Mouse (Mus musculus): ENCODE measurements at regions not wholly inside any gene's neighbourhood (a gene's known extent, or its start where the extent isn't known, plus 50 kb on each side); places are given as distances from the start of the nearest gene placed in this dataset.

GRCm38 (mm10) chr2:173334856-173335595 is 58.7 kb upstream of the Pmepa1 start:
- DNase-seq (ENCODE audit: low spot score in 2 of 2), result no peak

DNA sequence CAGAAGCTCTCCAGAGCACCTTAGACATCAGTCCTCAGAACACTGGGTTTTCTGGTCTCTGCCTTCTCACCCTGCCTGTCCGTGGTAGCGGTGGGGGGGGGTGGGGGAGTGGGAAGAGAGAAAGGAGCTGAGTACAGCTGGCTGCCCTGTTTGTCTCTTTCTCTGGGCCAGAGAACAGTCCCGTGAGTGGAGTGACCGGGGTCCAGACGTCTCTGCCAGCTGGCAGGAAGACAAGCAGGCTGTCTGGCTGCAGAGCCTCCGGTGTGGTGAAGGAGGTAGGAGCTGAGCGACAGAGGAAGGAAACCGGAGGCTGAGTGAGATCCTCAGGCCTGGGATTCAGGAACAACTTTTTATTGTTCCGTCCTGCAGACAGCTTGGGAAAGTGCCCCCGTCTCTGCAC is 59.5 kb upstream of the Pmepa1 start:
- DNase-seq (ENCODE audit: low spot score in 2 of 2), result peak in 1 of 2 experiments; percentile 13

GRCm38 (mm10) chr2:173337666-173338065 is 61.3 kb upstream of the Pmepa1 start:
- DNase-seq (ENCODE audit: low spot score in 2 of 2), result no peak

- no peak for DNase-seq (ENCODE audit: low spot score in 2 of 2)
These were observed 62.3 kb upstream of the Pmepa1 start for GRCm38 (mm10) chr2:173338671-173339070.

DNA sequence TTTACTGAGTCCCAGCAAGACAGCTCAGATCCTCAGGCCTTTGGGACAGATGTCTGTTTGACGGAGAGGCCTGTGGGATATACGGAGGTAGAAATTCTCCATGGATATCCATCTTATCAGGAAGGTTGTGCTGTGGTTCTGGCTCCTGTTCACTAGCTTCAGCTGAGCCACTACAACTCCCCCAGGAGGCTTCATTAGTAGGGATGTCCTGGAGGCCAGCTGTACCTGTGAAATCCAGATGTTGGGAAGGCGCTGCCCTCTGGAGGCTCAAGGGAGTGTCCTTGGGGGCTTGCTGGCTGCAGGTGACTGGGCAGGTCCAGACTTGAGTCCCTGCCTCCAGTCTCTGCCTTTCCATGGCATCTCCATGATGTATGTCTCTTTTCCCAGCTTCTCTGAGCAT is 62.9 kb upstream of the Pmepa1 start:
- no peak for DNase-seq (ENCODE audit: low spot score in 2 of 2)

GRCm38 (mm10) chr2:173340044-173340601 is 63.8 kb upstream of the Pmepa1 start:
- no peak for DNase-seq (ENCODE audit: low spot score in 2 of 2)

DNA sequence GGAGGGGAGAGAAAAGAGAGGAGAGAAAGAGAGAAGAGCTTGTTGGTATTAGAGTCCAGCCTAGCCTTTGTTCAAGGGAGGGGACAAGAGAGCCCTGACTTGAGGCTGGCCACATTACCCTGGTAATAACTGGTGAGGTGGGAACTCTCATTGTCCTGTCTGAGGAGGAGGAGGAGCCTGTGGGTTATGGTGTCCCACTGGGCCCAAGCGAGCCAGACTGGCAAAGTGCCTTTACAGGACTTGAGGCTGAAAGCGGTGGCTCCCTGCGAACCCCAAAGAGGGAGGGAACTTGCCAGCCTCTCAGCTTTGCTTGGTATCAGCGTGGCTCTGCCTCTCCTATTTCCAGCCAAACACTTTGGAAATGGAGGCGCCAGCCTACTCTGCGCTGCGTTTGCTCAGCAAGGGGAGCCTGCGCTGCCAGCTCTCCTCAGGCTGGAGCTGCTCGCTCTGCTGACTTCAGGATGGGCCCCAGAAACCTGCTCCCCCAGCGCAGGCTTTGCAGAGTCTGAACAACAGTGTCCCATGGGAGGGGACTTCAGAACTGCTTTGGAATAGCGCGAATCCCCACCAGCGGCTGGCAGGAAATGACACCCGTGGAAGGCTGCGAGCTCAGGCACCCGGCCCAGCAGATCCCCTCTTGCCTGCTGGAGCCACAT is 66.4 kb upstream of the Pmepa1 start:
- DNase-seq (ENCODE audit: low spot score in 2 of 2), result peak; percentile 7 to 19

- no peak for DNase-seq (ENCODE audit: low spot score in 2 of 2)
These were observed 67.3 kb upstream of the Pmepa1 start for GRCm38 (mm10) chr2:173343665-173344064.

DNA sequence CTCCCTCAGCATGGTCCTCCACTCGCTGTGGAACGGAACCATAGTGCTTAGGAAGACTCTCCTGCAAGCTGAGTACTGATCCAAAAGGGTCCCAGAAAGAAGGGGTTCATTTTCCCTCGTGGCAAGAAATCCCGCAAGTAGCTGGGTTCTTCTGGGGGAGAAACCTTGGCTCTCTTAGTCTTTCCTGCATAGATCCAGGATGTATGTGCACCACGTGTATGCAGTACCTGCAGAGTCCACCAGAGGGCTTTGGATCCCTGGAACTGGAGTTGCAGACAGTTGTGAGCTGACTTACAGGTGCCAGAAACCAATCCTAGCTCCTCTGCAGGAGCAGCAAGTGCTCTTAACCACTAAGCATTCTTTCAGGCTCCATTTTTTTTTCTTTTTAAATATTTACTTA is 67.9 kb upstream of the Pmepa1 start:
- DNase-seq (ENCODE audit: low spot score in 2 of 2), result no peak

DNA sequence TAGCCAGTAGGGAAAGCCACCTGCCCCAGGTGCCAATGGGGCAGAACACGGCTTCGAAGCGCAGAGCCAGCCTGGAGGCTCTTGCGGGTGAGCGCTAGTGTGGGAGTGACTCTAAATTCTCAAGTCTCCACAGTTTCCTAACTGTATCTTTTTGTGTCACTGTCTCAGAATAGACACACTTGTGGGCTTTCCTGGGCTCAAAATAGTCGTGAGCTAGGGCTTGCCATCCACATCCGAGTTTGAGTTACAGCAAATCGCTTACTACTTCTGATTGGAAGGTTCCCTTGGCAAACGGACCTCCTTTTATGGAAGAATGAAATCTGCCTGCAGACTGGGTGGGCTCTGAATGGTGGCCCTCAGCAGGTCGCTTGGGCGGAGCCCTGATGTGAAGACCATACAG is 71.0 kb upstream of the Pmepa1 start:
- peak; percentile 25 to 55 for DNase-seq (ENCODE audit: low spot score in 2 of 2)

- no peak for DNase-seq (ENCODE audit: low spot score in 2 of 2)
These were observed 72.4 kb upstream of the Pmepa1 start for GRCm38 (mm10) chr2:173348757-173349156.

DNA sequence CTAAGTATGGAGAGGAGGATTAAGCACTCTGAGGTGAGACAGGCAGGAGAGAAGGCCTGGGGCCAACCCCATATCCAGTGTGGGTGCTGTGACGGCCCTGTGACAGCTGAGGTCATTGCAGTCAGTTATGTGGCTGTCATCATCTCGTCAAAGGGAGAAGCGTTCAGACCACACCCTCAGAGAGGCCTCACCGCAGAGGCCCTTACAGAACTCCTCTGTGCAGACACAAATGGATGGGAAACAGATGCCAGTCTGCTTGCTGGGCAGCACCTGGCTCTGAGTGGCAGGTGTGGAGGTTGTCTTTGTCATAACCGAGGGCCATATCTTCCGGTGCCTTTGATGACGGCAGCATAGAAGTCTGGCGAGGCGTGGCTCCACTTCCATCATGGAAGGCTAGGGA is 73.2 kb upstream of the Pmepa1 start:
- no peak for DNase-seq (ENCODE audit: low spot score in 2 of 2)

- no peak for DNase-seq (ENCODE audit: low spot score in 2 of 2)
These were observed 73.6 kb upstream of the Pmepa1 start for GRCm38 (mm10) chr2:173349910-173350309.

DNA sequence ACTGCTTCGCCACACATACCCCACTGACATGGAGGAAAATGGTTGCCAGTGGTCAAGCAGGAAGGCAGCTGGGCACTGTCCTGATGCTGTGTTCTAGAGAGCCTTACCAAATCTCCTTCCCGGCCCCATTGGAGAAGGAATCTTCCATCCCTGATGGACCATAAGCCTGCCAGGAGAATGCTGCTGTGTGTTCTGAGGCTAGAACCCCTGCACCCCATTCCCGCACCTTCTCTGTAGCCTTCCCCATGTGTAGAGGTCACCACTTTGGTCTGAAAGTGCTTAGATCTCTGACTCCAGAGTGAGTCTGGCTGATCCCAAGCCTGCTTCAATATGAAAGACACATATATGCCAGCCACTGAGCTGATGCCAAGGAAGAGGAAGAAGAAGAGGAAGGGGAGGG is 74.1 kb upstream of the Pmepa1 start:
- DNase-seq (ENCODE audit: low spot score in 2 of 2), result no peak

DNA sequence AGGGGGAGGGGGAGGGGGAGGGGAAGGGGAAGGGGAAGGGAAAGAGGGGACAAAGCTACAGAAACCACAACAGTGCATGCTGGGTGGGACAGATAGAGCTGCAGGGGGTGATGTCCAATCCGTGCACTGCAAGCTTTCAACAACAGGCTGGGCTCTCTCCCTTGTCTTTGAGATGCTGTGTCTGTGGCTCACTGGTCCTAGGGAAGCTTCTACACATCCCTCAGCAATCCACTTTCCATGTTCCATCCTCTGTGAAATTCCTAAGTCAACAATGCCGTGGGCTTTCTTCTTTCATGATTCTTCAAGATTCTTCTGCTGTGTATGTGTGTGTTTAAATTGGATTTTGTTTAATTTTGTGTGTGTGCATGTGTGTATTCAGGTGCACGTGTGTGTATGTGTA is 74.5 kb upstream of the Pmepa1 start:
- no peak for DNase-seq (ENCODE audit: low spot score in 2 of 2)

- DNase-seq (ENCODE audit: low spot score in 2 of 2), result peak in 1 of 2 experiments; percentile 12
These were observed 75.8 kb upstream of the Pmepa1 start for GRCm38 (mm10) chr2:173351831-173352755.

DNA sequence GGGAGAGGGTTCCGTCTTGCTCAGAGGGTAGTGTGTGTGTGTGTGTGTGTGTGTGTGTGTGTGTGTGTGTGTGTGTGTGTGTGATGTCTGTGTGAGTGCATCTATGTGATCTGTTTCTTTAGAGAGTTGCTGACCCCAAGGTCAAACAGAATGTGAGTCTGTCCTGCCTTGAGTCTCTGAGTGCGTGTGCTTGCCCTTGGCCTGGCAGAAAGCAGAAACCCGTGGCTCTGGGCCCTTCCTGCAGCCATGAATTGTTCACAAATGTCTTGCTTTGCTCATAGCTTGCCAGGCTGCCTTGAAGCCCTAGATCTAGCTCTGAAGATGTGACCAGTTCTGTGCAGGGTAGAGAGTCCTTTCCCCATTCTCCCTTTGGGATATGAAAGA is 76.4 kb upstream of the Pmepa1 start:
- DNase-seq (ENCODE audit: low spot score in 2 of 2), result no peak

DNA sequence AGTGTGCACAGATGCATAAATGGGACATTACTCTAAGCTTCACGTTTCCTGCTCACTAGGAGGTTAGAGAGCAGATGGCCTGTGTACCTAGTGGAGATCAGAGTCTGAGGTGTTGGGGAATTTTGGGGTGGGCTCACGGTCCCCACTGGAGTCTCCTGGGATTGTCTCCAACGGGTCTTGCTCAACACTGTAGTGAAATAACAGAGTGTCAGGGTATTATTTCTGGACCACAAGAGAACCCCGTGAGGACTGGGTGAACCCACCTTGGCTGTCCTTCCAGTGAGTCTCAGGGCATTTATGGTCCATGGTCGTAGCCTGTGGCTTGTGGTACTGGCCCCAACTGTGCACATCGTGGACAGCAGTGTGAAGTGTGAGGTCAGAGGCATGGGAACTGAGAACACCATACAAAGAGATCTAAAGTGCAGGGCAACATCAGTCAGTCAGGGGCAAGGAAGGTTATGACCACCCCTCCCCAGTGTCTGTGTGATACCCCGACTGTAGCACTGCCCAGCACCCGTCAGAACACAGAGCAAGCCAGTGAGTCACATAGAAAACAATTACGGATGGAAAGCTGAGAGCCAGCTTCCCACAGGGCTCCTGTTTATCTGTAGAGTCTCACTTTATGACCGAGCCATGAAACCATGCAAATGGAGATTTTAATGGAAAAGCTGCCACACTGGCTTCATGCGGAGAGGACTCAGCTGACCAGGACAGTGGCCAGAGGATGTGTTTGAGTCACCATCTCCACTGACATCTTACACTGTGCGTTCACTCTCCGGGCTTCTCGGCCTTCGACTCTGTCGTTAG is 77.3 kb upstream of the Pmepa1 start:
- no peak for DNase-seq (ENCODE audit: low spot score in 2 of 2)

DNA sequence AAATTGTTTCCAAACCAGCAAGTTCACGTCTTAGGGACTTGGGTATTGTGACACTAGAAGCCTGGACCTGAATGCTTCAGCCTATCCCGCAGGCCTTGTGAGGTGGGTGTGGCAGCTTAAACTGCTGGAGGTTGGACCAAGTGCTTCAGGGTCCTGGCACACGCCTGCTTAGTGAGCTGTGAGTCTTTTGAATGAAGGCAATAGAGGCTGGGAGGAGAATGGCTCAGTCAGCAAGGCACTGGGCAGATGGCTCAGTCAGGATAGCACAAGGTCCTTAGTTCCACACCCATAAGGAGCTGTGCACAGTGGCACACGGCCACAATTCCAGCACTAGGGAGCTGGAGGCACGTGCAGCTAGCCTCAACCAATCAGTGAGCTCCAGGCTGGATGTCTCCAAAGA is 80.5 kb upstream of the Pmepa1 start:
- no peak for DNase-seq (ENCODE audit: low spot score in 2 of 2)

- peak in 1 of 2 experiments; percentile 15 for DNase-seq (ENCODE audit: low spot score in 2 of 2)
These were observed 89.3 kb upstream of the Pmepa1 start for GRCm38 (mm10) chr2:173365441-173366166.
